Mouse (Mus musculus): ENCODE data around the gene Myo19.

- TF ChIP-seq CTCF (conservative IDR thresholded peaks at IDR 0.05; ENCODE audit: low read length) (no peak), NANOG (IDR thresholded peaks at IDR 0.05; ENCODE audit: borderline replicate concordance, low read length) (no peak), POU5F1 (IDR thresholded peaks at IDR 0.05; ENCODE audit: borderline replicate concordance, low read length) (no peak)
These were observed 10.3 kb upstream of the Myo19 start for GRCm38 (mm10) chr11:84869537-84870232.

Data from E14TG2a.4 (cell line).